Mouse (Mus musculus) kidney, adult 2 months (tissue): ENCODE data around the gene Hist1h4d.

Experiments
- CTCF ChIP-seq: fragments of 200-500 bp; conservative IDR thresholded peaks from 2 replicates; pipeline ENCODE4 v1.5.1; 2011; ENCODE audit warnings: low read depth, mild to moderate bottlenecking, control low read depth, low read length, moderate library complexity, mixed read lengths; ENCODE audit not compliant: insufficient read depth, insufficient read length
- POLR2A ChIP-seq: fragments of 200-500 bp; IDR thresholded peaks from one replicate; pipeline ENCODE4 v1.6.1; 2011; ENCODE audit warnings: low read depth, low read length, control low read depth

GRCm38 (mm10) chr13:23595622-23596372 is 14.4 kb downstream of the Hist1h4d start:
- TF ChIP-seq POLR2A = no peak
- TF ChIP-seq CTCF = no peak
